Mouse (Mus musculus) kidney, postnatal 0 days (tissue): ENCODE measurements at regions not wholly inside any gene's neighbourhood (a gene's known extent, or its start where the extent isn't known, plus 50 kb on each side); places are given as distances from the start of the nearest gene placed in this dataset.
A peak's percentile ranks its signal among the peaks of the same experiment; 100 is the strongest.

ENCODE experiments used
- ATAC-seq: fragments of 200-750 bp; cut with Nextera tagmentation; replicated peaks from 2 replicates; pipeline ENCODE4 v1.8.0; 2017; ENCODE audit warnings: low read depth, moderate number of reproducible peaks, moderate TSS enrichment, moderate library complexity; ENCODE audit not compliant: low FRiP score
- DNase-seq: peaks from one replicate; pipeline ENCODE4 v3.0.0-alpha.2; 2016; ENCODE audit warnings: low spot score
- H3K27ac ChIP-seq: fragments of 300-500 bp; sonication (generic); 2 replicates; pipeline ENCODE4 v1.5.1; 2014; ENCODE audit warnings: mild to moderate bottlenecking
- H3K27me3 ChIP-seq: fragments of 300-500 bp; sonication (generic); 2 replicates; pipeline ENCODE4 v1.6.1; 2014; ENCODE audit warnings: low read length, mixed read lengths; ENCODE audit not compliant: insufficient read depth
- H3K36me3 ChIP-seq: fragments of 300-500 bp; sonication (generic); 2 replicates; pipeline ENCODE4 v1.6.1; 2014; ENCODE audit warnings: low read length, mixed read lengths; ENCODE audit not compliant: insufficient read depth
- H3K4me1 ChIP-seq: fragments of 300-500 bp; sonication (generic); replicated peaks from 2 replicates; pipeline ENCODE4 v1.6.1; 2014; ENCODE audit warnings: antibody characterized with exemption, low read length, mixed read lengths; ENCODE audit not compliant: insufficient read depth
- H3K4me2 ChIP-seq: fragments of 300-500 bp; sonication (generic); 2 replicates; pipeline ENCODE4 v1.6.1; 2014; ENCODE audit warnings: mild to moderate bottlenecking, low read length, moderate library complexity, mixed read lengths
- H3K4me3 ChIP-seq: fragments of 300-500 bp; sonication (generic); replicated peaks from 2 replicates; pipeline ENCODE4 v1.5.1; 2014; ENCODE audit warnings: low read depth, low read length
- H3K9ac ChIP-seq: fragments of 300-500 bp; sonication (generic); 2 replicates; pipeline ENCODE4 v1.6.1; 2014; ENCODE audit warnings: low read depth, low read length
- H3K9me3 ChIP-seq: fragments of 300-500 bp; sonication (generic); replicated peaks from 2 replicates; pipeline ENCODE4 v1.6.1; 2016; ENCODE audit warnings: low read length, inconsistent platforms, mixed read lengths
- CTCF ChIP-seq: IDR thresholded peaks from 2 replicates; pipeline ENCODE4 v1.5.1; 2016; ENCODE audit warnings: antibody characterized with exemption, low read depth, mild to moderate bottlenecking, moderate library complexity
- WGBS: fragments of 180-500 bp; shearing (Covaris S2); extraction: QIAGEN DNeasy Blood & Tissue Kit; methylation state at CpG from one replicate; pipeline ENCODE4 v1.1.7; 2014; 5-methylcytosine and 5-hydroxymethylcytosine counted together

DNA sequence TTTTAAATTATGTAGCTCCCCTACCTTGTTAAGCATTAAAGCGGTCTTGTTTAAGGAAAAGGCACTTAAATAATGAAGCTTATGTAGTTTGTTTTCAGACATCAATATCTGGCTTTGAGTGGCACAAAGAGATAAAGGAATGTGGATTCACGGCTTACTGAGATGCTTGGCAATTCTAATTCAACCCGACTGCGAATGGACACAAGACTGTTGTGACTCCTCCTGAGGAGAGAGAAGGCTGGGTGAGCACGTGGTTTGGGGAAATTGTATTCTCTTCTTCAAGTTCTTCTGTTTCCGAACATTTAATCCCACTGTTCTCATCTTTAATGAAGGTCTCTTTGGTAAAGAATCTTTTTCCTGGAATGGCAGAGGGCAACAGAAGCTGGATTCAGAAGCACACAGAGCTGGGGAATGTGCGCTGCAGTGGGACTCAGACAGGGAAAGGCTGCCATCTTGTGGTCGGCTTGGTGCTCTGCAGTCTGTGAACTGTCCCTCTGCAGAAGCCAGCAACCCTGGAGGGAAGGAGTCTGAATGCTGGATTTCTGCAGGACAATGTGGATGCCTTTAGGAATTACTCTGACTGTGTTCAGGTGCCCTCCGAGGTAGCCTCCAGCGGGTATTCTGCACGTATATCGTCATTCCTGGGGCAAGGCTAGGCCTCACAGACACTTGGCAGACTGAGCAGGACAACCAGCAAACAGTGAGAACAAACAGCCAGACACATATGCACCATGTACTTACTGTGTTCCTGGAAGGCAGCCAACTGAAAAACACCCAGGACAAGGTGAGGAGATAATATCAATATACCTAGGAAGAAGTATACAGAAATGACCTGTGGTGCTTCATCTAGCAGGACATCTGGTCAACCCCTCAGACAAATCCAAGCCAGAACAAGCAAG lies 54.0 kb upstream of the Pax1 start:
- H3K4me3 ChIP-seq = no peak overlapping the region
- DNase-seq = peak; percentile 84
- 23% methylated on average over 12 of the region's 12 CpGs for WGBS

DNA sequence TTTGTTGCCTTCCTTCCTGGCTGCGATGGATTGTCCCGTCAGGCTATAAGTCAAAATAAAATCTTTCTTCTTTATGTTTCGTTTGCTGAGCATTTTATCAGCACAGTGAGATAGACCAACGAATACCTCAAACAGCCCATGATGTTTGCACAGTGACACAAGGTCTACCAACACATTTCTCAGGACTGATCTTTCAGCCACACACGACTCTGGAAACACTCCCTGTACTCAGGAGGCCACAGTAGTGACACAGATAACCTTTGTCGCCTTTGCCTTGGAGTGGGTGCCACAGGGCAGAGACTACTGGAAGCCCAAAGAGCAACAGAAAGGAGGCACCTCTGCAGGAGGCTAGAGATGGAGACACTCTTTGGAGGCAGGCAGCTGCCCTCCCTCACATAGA lies 55.0 kb upstream of the Pax1 start:
- no peak for TF ChIP-seq CTCF
- Histone ChIP-seq H3K27ac (no peak overlapping the region), H3K4me3 (no peak overlapping the region), H3K4me1 (no peaks in the 10 kb centered on the region), H3K27me3 (no peaks in the 10 kb centered on the region), H3K4me2 (no peak overlapping the region), H3K9me3 (no peaks in the 10 kb centered on the region), H3K36me3 (no peaks in the 10 kb centered on the region), H3K9ac (no peak overlapping the region)
- WGBS = 66% methylated on average over 6 of the region's 6 CpGs
- DNase-seq (no peak), ATAC-seq (no peak)

More for the DNA sequence above, 54.0 kb upstream of the Pax1 start:
- H3K27me3 ChIP-seq = no peaks in the 10 kb centered on the region
- no peak overlapping the region for H3K27ac ChIP-seq
- H3K36me3 ChIP-seq = no peaks in the 10 kb centered on the region
- no peak overlapping the region for H3K4me2 ChIP-seq
- no peaks in the 10 kb centered on the region for H3K4me1 ChIP-seq
- H3K9ac ChIP-seq = no peak overlapping the region
- peak; percentile 83; the same call in 1 of the 2 replicates for ATAC-seq
- peak; percentile 92 for TF ChIP-seq CTCF
- H3K9me3 ChIP-seq = no peaks in the 10 kb centered on the region

DNA sequence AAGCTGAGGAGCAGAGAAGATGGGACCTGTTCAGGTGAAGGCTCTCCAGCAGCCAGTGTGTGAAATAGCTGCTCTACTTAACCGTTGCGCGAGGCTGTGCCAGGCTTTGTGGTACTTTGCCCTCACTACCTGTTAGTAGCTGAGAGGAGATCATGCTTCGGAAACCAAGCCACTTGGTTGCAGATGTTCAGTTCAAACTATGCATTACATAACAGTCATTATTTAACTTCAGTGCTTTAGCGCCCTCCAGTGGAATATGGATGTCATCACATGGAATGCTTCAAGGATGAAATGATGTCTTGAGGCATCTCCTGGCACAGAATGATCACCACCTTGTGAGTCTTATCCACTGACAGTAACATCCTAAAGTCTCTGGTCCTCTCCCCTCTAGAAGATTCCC lies 56.5 kb upstream of the Pax1 start:
- H3K4me2 ChIP-seq = no peak overlapping the region
- no peak overlapping the region for H3K27ac ChIP-seq
- 31% methylated on average over 5 of the region's 5 CpGs for WGBS
- H3K9ac ChIP-seq = no peak overlapping the region
- ATAC-seq = no peak
- peak; percentile 80 for TF ChIP-seq CTCF
- no peaks in the 10 kb centered on the region for H3K27me3 ChIP-seq
- H3K9me3 ChIP-seq = no peaks in the 10 kb centered on the region
- DNase-seq = peak; percentile 65
- H3K4me3 ChIP-seq = no peak overlapping the region
- no peaks in the 10 kb centered on the region for H3K4me1 ChIP-seq
- H3K36me3 ChIP-seq = no peaks in the 10 kb centered on the region

DNA sequence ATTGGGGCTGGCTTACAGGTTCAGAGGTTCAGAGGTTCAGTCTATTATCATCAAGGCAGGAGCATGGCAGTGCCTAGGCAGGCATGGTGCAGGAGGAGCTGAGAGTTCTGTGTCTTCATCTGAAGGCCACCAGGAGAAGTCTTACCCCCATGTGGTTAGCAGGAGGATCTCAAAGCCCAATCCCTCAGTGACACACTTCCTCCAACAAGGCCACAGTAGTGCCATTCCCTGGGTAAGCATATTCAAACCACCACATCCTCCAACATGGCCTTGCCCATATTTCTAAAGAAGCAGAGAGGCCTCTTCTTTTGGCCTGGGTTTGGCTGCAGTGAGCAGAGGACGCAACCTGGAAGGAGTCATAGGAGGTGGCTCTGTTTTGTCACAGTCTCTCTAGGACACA lies 61.2 kb upstream of the Pax1 start:
- no peak for TF ChIP-seq CTCF
- no peak for DNase-seq
- Histone ChIP-seq H3K27ac (no peak overlapping the region), H3K9ac (no peak overlapping the region), H3K27me3 (no peaks in the 10 kb centered on the region), H3K4me1 (no peaks in the 10 kb centered on the region), H3K9me3 (no peaks in the 10 kb centered on the region), H3K4me2 (no peak overlapping the region), H3K36me3 (no peaks in the 10 kb centered on the region), H3K4me3 (no peak overlapping the region)
- no peak for ATAC-seq
- 100% methylated on average over 1 of the region's 1 CpGs for WGBS

DNA sequence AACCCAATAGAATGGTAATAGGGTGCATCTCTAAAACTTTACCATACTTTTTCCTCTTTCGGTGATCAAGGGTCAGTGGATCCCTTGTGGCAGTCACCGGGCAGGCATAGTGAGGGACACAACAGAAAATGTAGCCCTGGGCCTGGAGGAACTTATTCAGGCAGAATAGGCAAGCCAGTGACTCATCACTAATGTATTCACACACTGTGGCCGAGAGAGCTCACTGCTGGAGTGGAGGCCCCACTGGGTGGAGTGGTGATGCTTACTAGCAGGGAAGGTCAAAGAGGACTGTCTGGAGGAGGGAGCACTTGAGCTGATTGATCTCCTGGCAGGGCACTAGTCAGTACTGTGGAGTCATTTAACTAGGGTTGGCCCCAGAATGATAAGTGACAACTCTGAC lies 62.4 kb upstream of the Pax1 start:
- DNase-seq = no peak
- Histone ChIP-seq H3K27me3 (no peaks in the 10 kb centered on the region), H3K4me3 (no peak overlapping the region), H3K27ac (no peak overlapping the region), H3K4me1 (no peaks in the 10 kb centered on the region), H3K36me3 (no peaks in the 10 kb centered on the region), H3K4me2 (no peak overlapping the region), H3K9me3 (no peaks in the 10 kb centered on the region), H3K9ac (no peak overlapping the region)
- TF ChIP-seq CTCF = no peak
- WGBS = 62% methylated on average over 3 of the region's 3 CpGs
- no peak for ATAC-seq

DNA sequence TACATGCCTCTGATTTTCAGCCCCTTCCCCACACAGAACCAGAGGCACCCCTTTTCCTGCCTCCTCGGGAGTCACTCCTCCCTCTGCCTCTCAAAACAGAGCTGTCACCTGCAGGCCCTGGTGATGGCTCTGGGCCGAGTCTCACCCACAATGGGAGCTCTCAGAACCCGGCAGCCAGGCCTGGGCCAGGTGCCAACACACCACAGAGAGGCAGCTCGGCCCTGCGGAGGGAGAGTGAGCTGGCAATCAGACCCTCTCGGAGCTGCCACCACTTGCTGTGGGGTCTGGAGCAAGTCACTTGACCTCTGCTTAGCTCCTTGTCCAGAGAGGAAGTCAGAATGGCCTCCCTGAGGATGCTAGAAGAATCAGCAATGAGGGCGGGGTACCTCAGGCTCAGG lies 63.2 kb upstream of the Pax1 start:
- H3K4me1 ChIP-seq = no peaks in the 10 kb centered on the region
- no peaks in the 10 kb centered on the region for H3K27me3 ChIP-seq
- no peak overlapping the region for H3K4me2 ChIP-seq
- no peak overlapping the region for H3K4me3 ChIP-seq
- peak; percentile 9 for DNase-seq
- WGBS = 30% methylated on average over 7 of the region's 7 CpGs
- ATAC-seq = no peak
- no peak overlapping the region for H3K27ac ChIP-seq
- H3K9ac ChIP-seq = no peak overlapping the region
- no peaks in the 10 kb centered on the region for H3K36me3 ChIP-seq
- no peak for TF ChIP-seq CTCF
- no peaks in the 10 kb centered on the region for H3K9me3 ChIP-seq
